Mouse (Mus musculus): ENCODE measurements around the gene Kcnt1. TPM values are rescaled to one million over a fixed set of nuclear protein-coding genes. Genes with fewer than 3 reads are reported as not detected.

Kcnt1 gene
- polyA plus RNA-seq, 1 experiment from 2014 or later = 0.28 TPM

GRCm38 (mm10) chr2:25879061-25879460 is 15.5 kb downstream of the Kcnt1 start:
- Histone ChIP-seq H3K36me3 (replicated peaks; ENCODE audit: control insufficient read depth, insufficient read depth, low read depth, low read length) (no peaks in the 10 kb centered on the region), H3K9me3 (replicated peaks; ENCODE audit: control insufficient read depth, low read length) (no peaks in the 10 kb centered on the region), H3K4me3 (ENCODE audit: low read depth, low read length) (no peak overlapping the region), H3K4me2 (ENCODE audit: low read depth, low read length) (no peak overlapping the region), H3K9ac (replicated peaks; ENCODE audit: low read length) (no peak overlapping the region), H3K4me1 (ENCODE audit: control insufficient read depth, insufficient read depth, low read length) (no peaks in the 10 kb centered on the region), H3K27ac (replicated peaks; ENCODE audit: low read depth, low read length) (no peak overlapping the region), H3K27me3 (ENCODE audit: control insufficient read depth, insufficient read depth, low read length) (peaks cover 18% of the 10 kb centered on the region)
- 68% methylated on average over 4 of the region's 4 CpGs for WGBS
- DNase-seq (ENCODE audit: low spot score) = no peak
- ATAC-seq (replicated peaks; ENCODE audit: insufficient number of reproducible peaks, low FRiP score, low TSS enrichment, low read depth) = no peak

GRCm38 (mm10) chr2:25882276-25882675 is 18.7 kb downstream of the Kcnt1 start:
- no peak overlapping the region for H3K27ac ChIP-seq (replicated peaks; ENCODE audit: low read depth, low read length)
- no peak for DNase-seq (ENCODE audit: low spot score)
- no peak overlapping the region for H3K4me2 ChIP-seq (ENCODE audit: low read depth, low read length)
- no peak for ATAC-seq (replicated peaks; ENCODE audit: insufficient number of reproducible peaks, low FRiP score, low TSS enrichment, low read depth)
- 24% methylated on average over 1 of the region's 1 CpGs for WGBS
- H3K9me3 ChIP-seq (replicated peaks; ENCODE audit: control insufficient read depth, low read length) = no peaks in the 10 kb centered on the region
- H3K9ac ChIP-seq (replicated peaks; ENCODE audit: low read length) = no peak overlapping the region
- peaks cover 16% of the 10 kb centered on the region for H3K27me3 ChIP-seq (ENCODE audit: control insufficient read depth, insufficient read depth, low read length)
- H3K36me3 ChIP-seq (replicated peaks; ENCODE audit: control insufficient read depth, insufficient read depth, low read depth, low read length) = no peaks in the 10 kb centered on the region
- H3K4me3 ChIP-seq (ENCODE audit: low read depth, low read length) = no peak overlapping the region
- H3K4me1 ChIP-seq (ENCODE audit: control insufficient read depth, insufficient read depth, low read length) = no peaks in the 10 kb centered on the region

GRCm38 (mm10) chr2:25884756-25885155 is 21.2 kb downstream of the Kcnt1 start:
- ATAC-seq (replicated peaks; ENCODE audit: insufficient number of reproducible peaks, low FRiP score, low TSS enrichment, low read depth) = no peak
- Histone ChIP-seq H3K9me3 (replicated peaks; ENCODE audit: control insufficient read depth, low read length) (no peaks in the 10 kb centered on the region), H3K36me3 (replicated peaks; ENCODE audit: control insufficient read depth, insufficient read depth, low read depth, low read length) (no peaks in the 10 kb centered on the region), H3K27ac (replicated peaks; ENCODE audit: low read depth, low read length) (no peak overlapping the region), H3K9ac (replicated peaks; ENCODE audit: low read length) (no peak overlapping the region), H3K4me1 (ENCODE audit: control insufficient read depth, insufficient read depth, low read length) (no peaks in the 10 kb centered on the region), H3K27me3 (ENCODE audit: control insufficient read depth, insufficient read depth, low read length) (no peaks in the 10 kb centered on the region), H3K4me3 (ENCODE audit: low read depth, low read length) (no peak overlapping the region), H3K4me2 (ENCODE audit: low read depth, low read length) (no peak overlapping the region)
- WGBS = 83% methylated on average over 3 of the region's 3 CpGs
- no peak for DNase-seq (ENCODE audit: low spot score)

- DNase-seq (ENCODE audit: low spot score) (no peak), ATAC-seq (replicated peaks; ENCODE audit: insufficient number of reproducible peaks, low FRiP score, low TSS enrichment, low read depth) (no peak)
- H3K9me3 ChIP-seq (replicated peaks; ENCODE audit: control insufficient read depth, low read length) = no peaks in the 10 kb centered on the region
- H3K4me1 ChIP-seq (ENCODE audit: control insufficient read depth, insufficient read depth, low read length) = no peaks in the 10 kb centered on the region
- no peak overlapping the region for H3K4me2 ChIP-seq (ENCODE audit: low read depth, low read length)
- H3K4me3 ChIP-seq (ENCODE audit: low read depth, low read length) = no peak overlapping the region
- no peak overlapping the region for H3K9ac ChIP-seq (replicated peaks; ENCODE audit: low read length)
- 66% methylated on average over 8 of the region's 8 CpGs for WGBS
- no peaks in the 10 kb centered on the region for H3K36me3 ChIP-seq (replicated peaks; ENCODE audit: control insufficient read depth, insufficient read depth, low read depth, low read length)
- no peak overlapping the region for H3K27ac ChIP-seq (replicated peaks; ENCODE audit: low read depth, low read length)
- no peaks in the 10 kb centered on the region for H3K27me3 ChIP-seq (ENCODE audit: control insufficient read depth, insufficient read depth, low read length)
Observed at GRCm38 (mm10) chr2:25887226-25887625, 23.7 kb downstream of the Kcnt1 start.

GRCm38 (mm10) chr2:25888144-25888543 is 24.6 kb downstream of the Kcnt1 start:
- H3K4me1 ChIP-seq (ENCODE audit: control insufficient read depth, insufficient read depth, low read length) = no peaks in the 10 kb centered on the region
- no peak for ATAC-seq (replicated peaks; ENCODE audit: insufficient number of reproducible peaks, low FRiP score, low TSS enrichment, low read depth)

GRCm38 (mm10) chr2:25892440-25892839 is 28.9 kb downstream of the Kcnt1 start:
- H3K9me3 ChIP-seq (replicated peaks; ENCODE audit: control insufficient read depth, low read length) = no peaks in the 10 kb centered on the region
- H3K36me3 ChIP-seq (replicated peaks; ENCODE audit: control insufficient read depth, insufficient read depth, low read depth, low read length) = no peaks in the 10 kb centered on the region
- H3K27ac ChIP-seq (replicated peaks; ENCODE audit: low read depth, low read length) = no peak overlapping the region
- ATAC-seq (replicated peaks; ENCODE audit: insufficient number of reproducible peaks, low FRiP score, low TSS enrichment, low read depth) (no peak), DNase-seq (ENCODE audit: low spot score) (no peak)
- no peaks in the 10 kb centered on the region for H3K27me3 ChIP-seq (ENCODE audit: control insufficient read depth, insufficient read depth, low read length)
- no peak overlapping the region for H3K4me3 ChIP-seq (ENCODE audit: low read depth, low read length)
- no peak overlapping the region for H3K4me2 ChIP-seq (ENCODE audit: low read depth, low read length)
- no peak overlapping the region for H3K9ac ChIP-seq (replicated peaks; ENCODE audit: low read length)
- 83% methylated on average over 7 of the region's 7 CpGs for WGBS
- no peaks in the 10 kb centered on the region for H3K4me1 ChIP-seq (ENCODE audit: control insufficient read depth, insufficient read depth, low read length)

More at GRCm38 (mm10) chr2:25888144-25888543, 24.6 kb downstream of the Kcnt1 start:
- no peak overlapping the region for H3K4me3 ChIP-seq (ENCODE audit: low read depth, low read length)
- no peak overlapping the region for H3K27ac ChIP-seq (replicated peaks; ENCODE audit: low read depth, low read length)
- no peak for DNase-seq (ENCODE audit: low spot score)
- H3K9ac ChIP-seq (replicated peaks; ENCODE audit: low read length) = no peak overlapping the region
- no peak overlapping the region for H3K4me2 ChIP-seq (ENCODE audit: low read depth, low read length)
- no peaks in the 10 kb centered on the region for H3K36me3 ChIP-seq (replicated peaks; ENCODE audit: control insufficient read depth, insufficient read depth, low read depth, low read length)
- WGBS = 56% methylated on average over 5 of the region's 5 CpGs
- H3K27me3 ChIP-seq (ENCODE audit: control insufficient read depth, insufficient read depth, low read length) = no peaks in the 10 kb centered on the region
- no peaks in the 10 kb centered on the region for H3K9me3 ChIP-seq (replicated peaks; ENCODE audit: control insufficient read depth, low read length)

- no peaks in the 10 kb centered on the region for H3K36me3 ChIP-seq (replicated peaks; ENCODE audit: control insufficient read depth, insufficient read depth, low read depth, low read length)
- no peaks in the 10 kb centered on the region for H3K9me3 ChIP-seq (replicated peaks; ENCODE audit: control insufficient read depth, low read length)
- no peak overlapping the region for H3K4me3 ChIP-seq (ENCODE audit: low read depth, low read length)
- H3K9ac ChIP-seq (replicated peaks; ENCODE audit: low read length) = no peak overlapping the region
- DNase-seq (ENCODE audit: low spot score) = no peak
- WGBS = 82% methylated on average over 9 of the region's 9 CpGs
- no peak overlapping the region for H3K4me2 ChIP-seq (ENCODE audit: low read depth, low read length)
- no peak for ATAC-seq (replicated peaks; ENCODE audit: insufficient number of reproducible peaks, low FRiP score, low TSS enrichment, low read depth)
- no peaks in the 10 kb centered on the region for H3K4me1 ChIP-seq (ENCODE audit: control insufficient read depth, insufficient read depth, low read length)
- no peak overlapping the region for H3K27ac ChIP-seq (replicated peaks; ENCODE audit: low read depth, low read length)
- no peaks in the 10 kb centered on the region for H3K27me3 ChIP-seq (ENCODE audit: control insufficient read depth, insufficient read depth, low read length)
Observed at GRCm38 (mm10) chr2:25898970-25899369, 35.4 kb downstream of the Kcnt1 start.

GRCm38 (mm10) chr2:25909872-25910271 is 46.3 kb downstream of the Kcnt1 start:
- ATAC-seq (replicated peaks; ENCODE audit: insufficient number of reproducible peaks, low FRiP score, low TSS enrichment, low read depth) = no peak
- 84% methylated on average over 12 of the region's 12 CpGs for WGBS
- Histone ChIP-seq H3K9me3 (replicated peaks; ENCODE audit: control insufficient read depth, low read length) (no peaks in the 10 kb centered on the region), H3K4me3 (ENCODE audit: low read depth, low read length) (no peak overlapping the region), H3K9ac (replicated peaks; ENCODE audit: low read length) (no peak overlapping the region), H3K4me2 (ENCODE audit: low read depth, low read length) (no peak overlapping the region), H3K4me1 (ENCODE audit: control insufficient read depth, insufficient read depth, low read length) (no peaks in the 10 kb centered on the region), H3K27ac (replicated peaks; ENCODE audit: low read depth, low read length) (no peak overlapping the region), H3K27me3 (ENCODE audit: control insufficient read depth, insufficient read depth, low read length) (no peaks in the 10 kb centered on the region), H3K36me3 (replicated peaks; ENCODE audit: control insufficient read depth, insufficient read depth, low read depth, low read length) (no peaks in the 10 kb centered on the region)
- no peak for DNase-seq (ENCODE audit: low spot score)

Data from embryonic facial prominence, embryonic 11.5 days (tissue).